Mouse (Mus musculus) urinary bladder, postnatal 4 days (tissue): ENCODE data around the gene Afmid.
"Not testable (repeated sequence)": the region's sequence is repeated elsewhere in the genome, so short reads cannot be mapped to it uniquely, and the experiment has no call there.

Source experiments
- DNase-seq, 2 experiments: peaks; one replicate each; pipeline ENCODE4 v3.0.0; 2021 to 2022; ENCODE audit warnings: low spot score in 2 of 2

Gene Afmid

GRCm38 (mm10) chr11:117794035-117794551 is 31.6 kb upstream of the Afmid start:
- DNase-seq, result no peak

GRCm38 (mm10) chr11:117796954-117797353 is 28.8 kb upstream of the Afmid start:
- DNase-seq, result no peak

- no peak for DNase-seq
These were observed 28.1 kb upstream of the Afmid start, which contains the start of gene 6030468B19Rik for GRCm38 (mm10) chr11:117797511-117798159. Gene 6030468B19Rik (plus strand): TSS chr11:117797660.

- DNase-seq, result no peak
These were observed 27.6 kb upstream of the Afmid start for GRCm38 (mm10) chr11:117798160-117798541.

- DNase-seq, result no peak
These were observed 26.6 kb upstream of the Afmid start for GRCm38 (mm10) chr11:117799174-117799573.

- DNase-seq, result no peak
These were observed 25.7 kb upstream of the Afmid start for GRCm38 (mm10) chr11:117800038-117800437.

GRCm38 (mm10) chr11:117801650-117802049 is 24.1 kb upstream of the Afmid start:
- no peak for DNase-seq

- DNase-seq, result no peak
These were observed 22.5 kb upstream of the Afmid start for GRCm38 (mm10) chr11:117803166-117803688.

- DNase-seq, result no peak
These were observed 18.9 kb upstream of the Afmid start for GRCm38 (mm10) chr11:117806781-117807180.

GRCm38 (mm10) chr11:117809407-117810311 is 16.1 kb upstream of the Afmid start, which contains the start of the genes Gm20708 and Syngr2:
Gene Gm20708 (plus strand): TSS chr11:117809668.
Gene Syngr2 (plus strand): TSS chr11:117809668.
- peak in 1 of 2 experiments; percentile 67 for DNase-seq

GRCm38 (mm10) chr11:117810401-117811046 is 15.2 kb upstream of the Afmid start:
- peak; percentile 76 to 89 for DNase-seq

- no peak for DNase-seq
These were observed 11.9 kb upstream of the Afmid start for GRCm38 (mm10) chr11:117813867-117814266.

- no peak for DNase-seq
These were observed 10.9 kb upstream of the Afmid start for GRCm38 (mm10) chr11:117814704-117815366.

- not testable (repeated sequence) for DNase-seq
These were observed 9.9 kb upstream of the Afmid start for GRCm38 (mm10) chr11:117815850-117816249.

GRCm38 (mm10) chr11:117816389-117816996 is 9.2 kb upstream of the Afmid start:
- no peak for DNase-seq

- no peak for DNase-seq
These were observed 6.6 kb upstream of the Afmid start for GRCm38 (mm10) chr11:117819095-117819494.

- no peak for DNase-seq
These were observed 5.6 kb upstream of the Afmid start for GRCm38 (mm10) chr11:117820173-117820572.

GRCm38 (mm10) chr11:117821868-117822267 is 3.9 kb upstream of the Afmid start:
- DNase-seq, result no peak

GRCm38 (mm10) chr11:117822728-117823241 is 2.9 kb upstream of the Afmid start:
- DNase-seq, result peak in 1 of 2 experiments; percentile 41

- DNase-seq, result no peak
These were observed 2.3 kb upstream of the Afmid start for GRCm38 (mm10) chr11:117823411-117823810.
